Mouse (Mus musculus): ENCODE results near the gene Gad1. TPM values are rescaled to one million over a fixed set of nuclear protein-coding genes. Genes with fewer than 3 reads are reported as not detected.
A peak's percentile ranks its signal among the peaks of the same experiment; 100 is the strongest.

The Gad1 gene
- polyA plus RNA-seq, 1 experiment: 3.2 TPM

GRCm38 (mm10) chr2:70562611-70562980 lies 9.7 kb downstream of the Gad1 start:
- 2% methylated on average over 30 of the region's 34 CpGs for WGBS
- TF ChIP-seq POLR2A (IDR thresholded peaks at IDR 0.05; ENCODE audit: borderline replicate concordance, control insufficient read depth, low read depth, low read length): no peak
- no peak for TF ChIP-seq CTCF (IDR thresholded peaks at IDR 0.05; ENCODE audit: control insufficient read depth, insufficient read depth, low read length)
- no peak overlapping the region for H3K27ac ChIP-seq (ENCODE audit: control insufficient read depth, insufficient read depth, low read depth, low read length, poor library complexity)
- no peak overlapping the region for H3K4me3 ChIP-seq (replicated peaks; ENCODE audit: control insufficient read depth, low read depth, low read length)
- H3K4me1 ChIP-seq (ENCODE audit: control insufficient read depth, insufficient read depth, low read length): no peaks in the 10 kb centered on the region

GRCm38 (mm10) chr2:70562981-70563671 lies 10.3 kb downstream of the Gad1 start:
- H3K27ac ChIP-seq (ENCODE audit: control insufficient read depth, insufficient read depth, low read depth, low read length, poor library complexity): no peak overlapping the region
- H3K4me1 ChIP-seq (ENCODE audit: control insufficient read depth, insufficient read depth, low read length): no peaks in the 10 kb centered on the region
- H3K4me3 ChIP-seq (replicated peaks; ENCODE audit: control insufficient read depth, low read depth, low read length): no peak overlapping the region
- 9% methylated on average over 40 of the region's 40 CpGs for whole genome bisulfite sequencing
- TF ChIP-seq POLR2A (IDR thresholded peaks at IDR 0.05; ENCODE audit: borderline replicate concordance, control insufficient read depth, low read depth, low read length) (no peak), CTCF (IDR thresholded peaks at IDR 0.05; ENCODE audit: control insufficient read depth, insufficient read depth, low read length) (no peak)

DNA sequence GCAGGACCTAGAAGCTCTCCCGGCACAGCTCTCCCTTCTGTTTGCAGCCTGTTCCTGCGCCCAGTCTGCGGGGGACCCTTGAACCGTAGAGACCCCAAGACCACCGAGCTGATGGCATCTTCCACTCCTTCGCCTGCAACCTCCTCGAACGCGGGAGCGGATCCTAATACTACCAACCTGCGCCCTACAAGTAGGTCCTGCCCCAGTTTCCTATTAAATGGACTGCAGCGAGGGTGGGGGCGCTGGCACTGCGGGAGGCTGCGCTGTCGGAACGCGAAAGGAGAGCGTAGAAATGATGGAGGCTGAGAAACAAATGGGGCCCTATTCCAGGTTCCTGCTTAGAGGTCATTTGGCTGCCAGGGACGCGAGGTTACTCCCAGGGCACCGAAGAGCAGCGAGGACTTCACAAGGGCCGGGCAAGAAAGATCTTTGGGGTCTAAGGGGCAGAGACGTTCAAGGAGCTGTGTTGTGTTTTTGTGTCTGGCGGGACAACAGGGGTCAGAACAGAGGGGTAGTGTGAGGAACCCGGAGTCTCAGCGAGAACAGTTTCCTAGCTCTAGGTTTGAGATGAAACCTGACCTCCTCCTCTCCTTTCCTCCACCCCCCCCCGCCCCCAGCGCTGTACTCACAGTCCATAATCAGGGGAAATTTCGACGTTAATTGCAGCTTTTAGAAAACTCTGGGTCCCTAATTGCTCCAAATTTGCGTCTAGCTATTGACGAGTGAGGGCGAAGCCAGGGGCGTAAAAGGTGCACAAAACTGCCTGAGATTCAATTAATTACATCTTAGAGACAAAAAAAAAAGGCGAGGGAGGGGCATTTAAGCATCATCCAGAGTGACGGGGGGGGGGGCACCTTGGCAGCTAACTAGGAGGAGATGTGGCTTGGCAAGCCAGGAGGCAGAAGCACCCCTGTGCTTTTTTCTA lies 11.1 kb downstream of the Gad1 start:
- Histone ChIP-seq H3K4me1 (ENCODE audit: control insufficient read depth, insufficient read depth, low read length) (no peaks in the 10 kb centered on the region), H3K27ac (ENCODE audit: control insufficient read depth, insufficient read depth, low read depth, low read length, poor library complexity) (no peak overlapping the region; the same call in 1 of the 2 replicates), H3K4me3 (replicated peaks; ENCODE audit: control insufficient read depth, low read depth, low read length) (no peak overlapping the region)
- WGBS: 7% methylated on average over 38 of the region's 38 CpGs
- no peak for TF ChIP-seq CTCF (IDR thresholded peaks at IDR 0.05; ENCODE audit: control insufficient read depth, insufficient read depth, low read length)
- TF ChIP-seq POLR2A (IDR thresholded peaks at IDR 0.05; ENCODE audit: borderline replicate concordance, control insufficient read depth, low read depth, low read length): no peak

DNA sequence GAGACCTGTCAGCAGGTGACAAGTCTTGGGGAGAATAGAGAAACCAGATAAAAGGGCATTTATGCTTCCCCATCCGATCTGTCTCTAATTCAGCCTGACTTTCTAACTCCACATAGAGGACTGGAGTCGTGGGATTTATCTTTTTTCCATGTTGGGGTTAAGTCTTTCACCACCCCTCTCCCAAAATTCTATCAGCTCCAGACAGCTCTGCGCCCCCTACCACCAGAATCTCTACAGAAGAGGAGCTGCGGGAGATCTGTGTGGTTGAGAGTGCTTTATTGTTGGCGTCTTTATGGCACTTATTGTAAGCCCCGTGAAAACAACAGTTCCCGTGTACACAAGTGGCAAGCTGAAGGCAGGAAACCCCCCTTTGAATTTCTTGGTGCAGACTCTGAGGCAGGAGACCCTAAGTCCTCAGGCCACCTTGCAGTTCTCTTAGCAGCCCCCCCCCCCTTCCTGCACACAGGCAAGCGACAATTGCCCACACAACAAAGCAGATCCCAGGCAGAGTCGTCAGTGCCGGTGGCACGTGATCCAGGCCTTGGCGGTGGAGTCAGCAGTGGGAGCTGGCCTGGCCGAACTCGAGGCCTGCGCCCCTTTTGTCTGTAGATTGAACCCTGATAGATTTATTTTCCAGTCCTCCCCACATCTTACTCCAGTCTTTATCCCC lies 11.9 kb downstream of the Gad1 start:
- Histone ChIP-seq H3K27ac (ENCODE audit: control insufficient read depth, insufficient read depth, low read depth, low read length, poor library complexity) (no peak overlapping the region), H3K4me3 (replicated peaks; ENCODE audit: control insufficient read depth, low read depth, low read length) (no peak overlapping the region), H3K4me1 (ENCODE audit: control insufficient read depth, insufficient read depth, low read length) (no peaks in the 10 kb centered on the region)
- 9% methylated on average over 15 of the region's 15 CpGs for WGBS
- TF ChIP-seq POLR2A (IDR thresholded peaks at IDR 0.05; ENCODE audit: borderline replicate concordance, control insufficient read depth, low read depth, low read length) (no peak), CTCF (IDR thresholded peaks at IDR 0.05; ENCODE audit: control insufficient read depth, insufficient read depth, low read length) (no peak)

- Histone ChIP-seq H3K4me3 (replicated peaks; ENCODE audit: control insufficient read depth, low read depth, low read length) (no peak overlapping the region), H3K27ac (ENCODE audit: control insufficient read depth, insufficient read depth, low read depth, low read length, poor library complexity) (no peak overlapping the region), H3K4me1 (ENCODE audit: control insufficient read depth, insufficient read depth, low read length) (no peaks in the 10 kb centered on the region)
- TF ChIP-seq CTCF (IDR thresholded peaks at IDR 0.05; ENCODE audit: control insufficient read depth, insufficient read depth, low read length) (no peak), POLR2A (IDR thresholded peaks at IDR 0.05; ENCODE audit: borderline replicate concordance, control insufficient read depth, low read depth, low read length) (no peak)
- 9% methylated on average over 30 of the region's 30 CpGs for WGBS
Measured at GRCm38 (mm10) chr2:70565651-70566602, 13.1 kb downstream of the Gad1 start.

DNA sequence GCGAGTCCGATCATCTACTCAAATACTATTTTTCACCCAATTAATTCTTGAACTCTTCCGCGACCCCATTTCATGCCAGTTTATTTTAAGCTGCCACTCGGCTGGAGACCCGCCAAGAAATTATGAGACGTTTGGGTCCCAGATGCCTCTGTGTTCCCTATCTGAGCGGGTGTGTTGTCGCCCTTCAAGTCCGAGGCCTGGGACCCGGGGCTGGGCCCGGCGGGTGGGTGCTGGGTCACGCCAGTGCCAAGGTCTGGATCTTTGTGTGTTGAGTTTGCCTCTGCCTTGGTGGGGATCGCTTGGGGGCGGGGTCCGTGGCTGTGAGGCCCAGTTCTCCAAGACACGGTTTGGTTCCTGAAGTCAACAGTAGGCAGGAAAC lies 13.7 kb downstream of the Gad1 start:
- Histone ChIP-seq H3K4me3 (replicated peaks; ENCODE audit: control insufficient read depth, low read depth, low read length) (no peak overlapping the region), H3K4me1 (ENCODE audit: control insufficient read depth, insufficient read depth, low read length) (no peaks in the 10 kb centered on the region), H3K27ac (ENCODE audit: control insufficient read depth, insufficient read depth, low read depth, low read length, poor library complexity) (no peak overlapping the region)
- WGBS: 5% methylated on average over 18 of the region's 18 CpGs
- TF ChIP-seq POLR2A (IDR thresholded peaks at IDR 0.05; ENCODE audit: borderline replicate concordance, control insufficient read depth, low read depth, low read length): no peak
- TF ChIP-seq CTCF (IDR thresholded peaks at IDR 0.05; ENCODE audit: control insufficient read depth, insufficient read depth, low read length): no peak

- no peak overlapping the region for H3K4me3 ChIP-seq (replicated peaks; ENCODE audit: control insufficient read depth, low read depth, low read length)
- 6% methylated on average over 23 of the region's 23 CpGs for WGBS
- H3K4me1 ChIP-seq (ENCODE audit: control insufficient read depth, insufficient read depth, low read length): no peaks in the 10 kb centered on the region
- TF ChIP-seq POLR2A (IDR thresholded peaks at IDR 0.05; ENCODE audit: borderline replicate concordance, control insufficient read depth, low read depth, low read length): no peak
- 0 out of 2 replicates have a peak, but pooled peaks have one; percentile 2 for TF ChIP-seq CTCF (IDR thresholded peaks at IDR 0.05; ENCODE audit: control insufficient read depth, insufficient read depth, low read length)
- H3K27ac ChIP-seq (ENCODE audit: control insufficient read depth, insufficient read depth, low read depth, low read length, poor library complexity): no peak overlapping the region
Measured at GRCm38 (mm10) chr2:70567071-70567681, 14.3 kb downstream of the Gad1 start.
